ENCODE assay signal across 8 mouse cellular contexts in the genomic region with DNA sequence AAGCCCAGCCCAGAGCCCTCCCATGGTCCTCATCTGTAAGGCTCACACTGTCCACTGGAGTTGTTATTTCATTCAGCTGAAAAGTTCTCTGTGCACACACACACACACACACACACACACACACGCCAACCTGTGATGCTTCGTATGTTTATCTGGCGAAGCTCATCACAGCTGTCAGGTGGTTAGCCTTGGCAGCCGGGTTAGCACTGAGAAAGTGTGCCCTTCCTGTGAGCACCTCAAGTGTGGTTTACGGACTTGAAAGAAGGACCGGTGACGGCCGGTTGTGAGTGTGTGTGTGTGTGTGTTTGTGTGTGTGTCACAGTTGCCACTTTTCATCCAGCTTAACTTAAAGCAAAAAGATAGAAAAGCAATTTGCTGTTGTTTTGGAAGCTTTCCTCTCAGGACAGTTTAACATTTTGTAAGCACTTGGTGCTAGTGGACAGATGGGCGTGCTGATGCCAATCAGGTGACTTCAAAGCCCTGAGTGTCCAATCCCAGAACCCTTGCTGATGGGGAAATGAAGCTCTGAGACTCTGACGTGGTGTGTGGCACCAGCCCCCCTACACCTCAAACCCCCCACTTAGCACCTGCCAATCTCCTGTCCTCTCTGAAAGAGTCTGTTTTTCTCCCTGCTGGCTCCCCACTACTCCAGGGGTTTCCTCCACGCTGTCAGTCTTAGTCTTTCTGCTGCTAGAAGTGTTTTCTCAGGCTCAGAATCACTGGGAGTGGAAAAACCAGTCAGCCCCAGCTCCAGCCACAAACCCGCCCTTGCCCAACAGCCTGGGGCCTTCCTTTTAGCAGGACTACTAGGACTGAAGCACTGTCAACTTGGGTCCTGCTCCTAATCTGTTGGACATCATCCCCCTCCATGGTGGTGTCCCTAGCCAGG.
A peak's percentile ranks its signal among the peaks of the same experiment; 100 is the strongest.
DNase-seq lines count a peak whose midpoint lies in the region; ATAC-seq and TF ChIP-seq lines count a peak whose summit lies in the region.
"Had no signal": no experiment of that assay in that cellular context is flagged by ENCODE, and none has a peak within 500 bp of the region (broad histone marks: within the 10 kb centered on the region; RNA-seq: fewer than 3 reads in every experiment).

No protein-coding gene starts in this region.

- no peak overlapping the region for H3K4me2 ChIP-seq in hindbrain, embryonic 13.5 days
- no peak overlapping the region for H3K4me2 ChIP-seq in limb, embryonic 14.5 days (replicated peaks; ENCODE audit: low read depth, low read length, severe bottlenecking)

- no peaks in the 10 kb centered on the region for H3K9me3 ChIP-seq in hindbrain, embryonic 10.5 days
- H3K9me3 ChIP-seq in hindbrain, embryonic 13.5 days: no peaks in the 10 kb centered on the region
- H3K9me3 ChIP-seq in limb, embryonic 14.5 days (ENCODE audit: control insufficient read depth, low read length): no peaks in the 10 kb centered on the region

- no peaks in the 10 kb centered on the region for H3K36me3 ChIP-seq in hindbrain, embryonic 10.5 days
- no peaks in the 10 kb centered on the region for H3K36me3 ChIP-seq in hindbrain, embryonic 13.5 days
- H3K36me3 ChIP-seq in limb, embryonic 14.5 days (ENCODE audit: control insufficient read depth, insufficient read depth, low read length): no peaks in the 10 kb centered on the region

- H3K4me1 ChIP-seq in hindbrain, embryonic 10.5 days (replicated peaks): peaks cover 32% of the 10 kb centered on the region
- 0 out of 2 replicates have a peak, but pooled peaks cover 9% of the 10 kb centered on the region for H3K4me1 ChIP-seq in hindbrain, embryonic 13.5 days (replicated peaks)
- peaks cover 26% of the 10 kb centered on the region for H3K4me1 ChIP-seq in limb, embryonic 14.5 days (ENCODE audit: control insufficient read depth, insufficient read depth, low read length)

- no peak for TF ChIP-seq POLR2A in limb, embryonic 14.5 days (IDR thresholded peaks at IDR 0.05; ENCODE audit: borderline replicate concordance, extremely low read depth, insufficient read depth, insufficient read length)

- no peaks in the 10 kb centered on the region for H3K27me3 ChIP-seq in hindbrain, embryonic 10.5 days (ENCODE audit: insufficient read depth, poor library complexity, severe bottlenecking)
- H3K27me3 ChIP-seq in hindbrain, embryonic 13.5 days: no peaks in the 10 kb centered on the region
- no peaks in the 10 kb centered on the region for H3K27me3 ChIP-seq in limb, embryonic 14.5 days (ENCODE audit: control insufficient read depth, insufficient read depth, low read length)

- no peak for ATAC-seq in hindbrain, embryonic 13.5 days (ENCODE audit: low FRiP score)
- ATAC-seq in limb, embryonic 14.5 days (ENCODE audit: low FRiP score, low read depth): no peak

- peak overlapping the region; percentile 50; the same call in 1 of the 2 replicates for H3K27ac ChIP-seq in hindbrain, embryonic 10.5 days
- H3K27ac ChIP-seq in hindbrain, embryonic 13.5 days: no peak overlapping the region
- H3K27ac ChIP-seq in limb, embryonic 14.5 days (replicated peaks; ENCODE audit: low read depth, low read length): 0 out of 2 replicates have a peak overlapping the region, but pooled peaks have one; percentile 19

- H3K4me3 ChIP-seq in hindbrain, embryonic 10.5 days: no peak overlapping the region
- H3K4me3 ChIP-seq in hindbrain, embryonic 13.5 days: no peak overlapping the region
- H3K4me3 ChIP-seq in limb, embryonic 14.5 days (replicated peaks; ENCODE audit: low read length): no peak overlapping the region

- WGBS in hindbrain, embryonic 10.5 days: 76% methylated on average over 12 of the region's 12 CpGs
- WGBS in hindbrain, embryonic 13.5 days: 76% methylated on average over 12 of the region's 12 CpGs
- 82% methylated on average over 12 of the region's 12 CpGs for WGBS in limb, embryonic 14.5 days

- no peak overlapping the region for H3K9ac ChIP-seq in hindbrain, embryonic 13.5 days
- H3K9ac ChIP-seq in limb, embryonic 14.5 days (ENCODE audit: low read depth, low read length, severe bottlenecking): no peak overlapping the region

- no peak for DNase-seq in hindbrain, embryonic 10.5 days (ENCODE audit: low spot score)
- peak; percentile 27 to 47 for DNase-seq in urinary bladder, postnatal 36 days (ENCODE audit: low spot score in 2 of 2)
- DNase-seq in urinary bladder, postnatal 10 days (ENCODE audit: low spot score): no peak
- no peak for DNase-seq in limb, embryonic 14.5 days (ENCODE audit: low spot score)
- no peak for DNase-seq in cerebellum, postnatal 36 days
- DNase-seq in right cerebral cortex, postnatal 4 days: no peak
- DNase-seq: gastrocnemius, postnatal 36 days had no signal

Comparison
In these comparisons a context has a peak if more than half of its experiments do, and no peak if none do; other contexts are left out.
1. DNase-seq: peak in urinary bladder, postnatal 36 days (2 of 2); none in hindbrain, embryonic 10.5 days (single experiment), urinary bladder, postnatal 10 days (single experiment), limb, embryonic 14.5 days (single experiment), cerebellum, postnatal 36 days (0 of 2) and right cerebral cortex, postnatal 4 days (single experiment).